Mouse (Mus musculus) MEL (cell line): ENCODE data around the gene Notch2. TPM values are rescaled to one million over a fixed set of nuclear protein-coding genes. Genes with fewer than 3 reads are reported as not detected.

Experiments used
- DNase-seq: peaks from one replicate; pipeline ENCODE4 v3.0.0; 2011; ENCODE audit warnings: low read depth, low spot score
- H3K27ac ChIP-seq: 2 replicates; pipeline ENCODE4 v1.5.1; 2012; ENCODE audit warnings: low read depth, mild to moderate bottlenecking, control low read depth, low read length, moderate library complexity; ENCODE audit not compliant: control insufficient read depth
- H3K27me3 ChIP-seq, 2 experiments: fragments of 150-350 bp in 1 of 2; sonication (generic) in 1 of 2; 2 replicates each; pipeline ENCODE4 v1.6.1; 2012; ENCODE audit warnings: low read length in 2 of 2, mild to moderate bottlenecking in 2 of 2, improper control_type of control experiment in 1 of 2, moderate library complexity in 1 of 2; ENCODE audit not compliant: insufficient read depth in 2 of 2, control insufficient read depth in 1 of 2
- H3K36me3 ChIP-seq, 2 experiments: 2 replicates each; pipeline ENCODE4 v1.6.1; 2012 to 2014; ENCODE audit warnings: low read length in 2 of 2, improper control_type of control experiment in 1 of 2, inconsistent platforms in 1 of 2, mild to moderate bottlenecking in 1 of 2; ENCODE audit not compliant: insufficient read depth in 2 of 2, control insufficient read depth in 1 of 2
- H3K4me1 ChIP-seq, 2 experiments: fragments of 150-350 bp in 1 of 2; sonication (generic) in 1 of 2; 2 replicates each; pipeline ENCODE4 v1.6.1; 2012; ENCODE audit warnings: low read length in 2 of 2, improper control_type of control experiment in 1 of 2, mild to moderate bottlenecking in 1 of 2; ENCODE audit not compliant: insufficient read depth in 2 of 2, control insufficient read depth in 1 of 2
- H3K4me3 ChIP-seq, 2 experiments: fragments of 150-350 bp in 1 of 2; sonication (generic) in 1 of 2; 2 replicates each; pipeline ENCODE4 v1.5.1; 2012; ENCODE audit warnings: low read depth in 2 of 2, low read length in 2 of 2, mild to moderate bottlenecking in 2 of 2, moderate library complexity in 2 of 2, control low read depth in 1 of 2, improper control_type of control experiment in 1 of 2; ENCODE audit not compliant: control insufficient read depth in 1 of 2, insufficient read depth in 1 of 2
- H3K79me2 ChIP-seq: 2 replicates; pipeline ENCODE4 v1.6.1; 2012; ENCODE audit warnings: mild to moderate bottlenecking, low read length, moderate library complexity; ENCODE audit not compliant: control insufficient read depth, poor library complexity, insufficient read depth
- H3K9ac ChIP-seq: 2 replicates; pipeline ENCODE4 v1.6.1; 2012; ENCODE audit warnings: low read depth, mild to moderate bottlenecking, control low read depth, low read length, moderate library complexity; ENCODE audit not compliant: control insufficient read depth, poor library complexity, severe bottlenecking
- H3K9me3 ChIP-seq: fragments of 150-350 bp; sonication (generic); replicated peaks from 2 replicates; pipeline ENCODE4 v1.6.1; 2012; ENCODE audit warnings: mild to moderate bottlenecking, low read length, improper control_type of control experiment, moderate library complexity; ENCODE audit not compliant: insufficient read depth
- BHLHE40 ChIP-seq: IDR thresholded peaks from 2 replicates; pipeline ENCODE4 v1.6.1; 2012; ENCODE audit warnings: low read depth, mild to moderate bottlenecking, inconsistent platforms, low read length, improper control_type of control experiment, borderline replicate concordance
- CHD2 ChIP-seq: IDR thresholded peaks from 2 replicates; pipeline ENCODE4 v1.6.1; 2011; ENCODE audit warnings: low read length, improper control_type of control experiment
- CTCF ChIP-seq, 3 experiments: IDR thresholded peaks in 2 of 3; conservative IDR thresholded peaks in 1 of 3; 2 replicates each; pipeline ENCODE4 v1.5.1; 2011 to 2012; ENCODE audit warnings: low read length in 3 of 3, low read depth in 2 of 3, mild to moderate bottlenecking in 2 of 3, improper control_type of control experiment in 1 of 3, inconsistent platforms in 1 of 3, mixed read lengths in 1 of 3, moderate library complexity in 1 of 3; ENCODE audit not compliant: control insufficient read depth in 1 of 3, insufficient read depth in 1 of 3, poor library complexity in 1 of 3, severe bottlenecking in 1 of 3
- E2F4 ChIP-seq: IDR thresholded peaks from 2 replicates; pipeline ENCODE4 v1.6.1; 2011; ENCODE audit warnings: low read depth, low read length, improper control_type of control experiment, borderline replicate concordance
- ELF1 ChIP-seq: IDR thresholded peaks from 2 replicates; pipeline ENCODE4 v1.6.1; 2014; ENCODE audit warnings: low read depth, mild to moderate bottlenecking, inconsistent platforms, low read length, improper control_type of control experiment, moderate library complexity
- JUND ChIP-seq: IDR thresholded peaks from 2 replicates; pipeline ENCODE4 v1.6.1; 2011; ENCODE audit warnings: low read depth, mild to moderate bottlenecking, improper control_type of control experiment, low read length
- KAT2A ChIP-seq: conservative IDR thresholded peaks from 2 replicates; pipeline ENCODE4 v1.6.1; 2012; ENCODE audit warnings: low read depth, low read length, improper control_type of control experiment, inconsistent platforms
- MAFK ChIP-seq: IDR thresholded peaks from 2 replicates; pipeline ENCODE4 v1.6.1; 2011; ENCODE audit warnings: low read depth, mild to moderate bottlenecking, low read length, improper control_type of control experiment, borderline replicate concordance
- MXI1 ChIP-seq: IDR thresholded peaks from 2 replicates; pipeline ENCODE4 v1.6.1; 2011; ENCODE audit warnings: mild to moderate bottlenecking, low read depth, low read length, improper control_type of control experiment
- NRF1 ChIP-seq: IDR thresholded peaks from 2 replicates; pipeline ENCODE4 v1.6.1; 2014; ENCODE audit warnings: low read depth, mild to moderate bottlenecking, inconsistent platforms, low read length, improper control_type of control experiment, moderate library complexity; ENCODE audit not compliant: poor library complexity, insufficient read depth, severe bottlenecking
- POLR2A ChIP-seq, 2 experiments: IDR thresholded peaks; 2 replicates each; pipeline ENCODE4 v1.6.1; 2011 to 2012; ENCODE audit warnings: low read length in 2 of 2, mild to moderate bottlenecking in 2 of 2, control low read depth in 1 of 2, improper control_type of control experiment in 1 of 2, low read depth in 1 of 2, moderate library complexity in 1 of 2; ENCODE audit not compliant: control insufficient read depth in 1 of 2, insufficient read depth in 1 of 2, poor library complexity in 1 of 2
- RAD21 ChIP-seq: IDR thresholded peaks from 2 replicates; pipeline ENCODE4 v1.6.1; 2011; ENCODE audit warnings: mild to moderate bottlenecking, low read depth, low read length, improper control_type of control experiment
- RCOR1 ChIP-seq: IDR thresholded peaks from 2 replicates; pipeline ENCODE4 v1.6.1; 2012; ENCODE audit warnings: low read depth, mild to moderate bottlenecking, inconsistent platforms, low read length, improper control_type of control experiment
- TBP ChIP-seq: IDR thresholded peaks from 2 replicates; pipeline ENCODE4 v1.8.0; 2011; ENCODE audit warnings: low read depth, low read length, improper control_type of control experiment
- ZNF384 ChIP-seq: IDR thresholded peaks from 2 replicates; pipeline ENCODE4 v1.6.1; 2012; ENCODE audit warnings: low read depth, mild to moderate bottlenecking, inconsistent platforms, low read length, improper control_type of control experiment
- polyA plus RNA-seq, 2 experiments: library from polyadenylated mRNA; stranded (reverse) in 1 of 2; unstranded in 1 of 2; fragments of >175 nt in 1 of 2; fragments of >200 nt in 1 of 2; gene quantifications; 2 replicates each; pipeline versions ENCODE4 v1.2.1 to v1.2.4; 2012; ENCODE audit warnings: low replicate concordance in 2 of 2, low read depth in 1 of 2; ENCODE audit not compliant: insufficient read length in 2 of 2, insufficient read depth in 1 of 2, missing spikeins in 1 of 2
- total RNA-seq: library from RNA; depleted of rRNA; stranded (reverse); fragments of 300-350 nt; gene quantifications from 2 replicates; pipeline ENCODE4 v1.2.3, GENCODE M21; 2012

Gene Notch2
- total and polyA plus RNA-seq, 3 experiments = 16.2 to 36.6 (median 16.6) TPM

DNA sequence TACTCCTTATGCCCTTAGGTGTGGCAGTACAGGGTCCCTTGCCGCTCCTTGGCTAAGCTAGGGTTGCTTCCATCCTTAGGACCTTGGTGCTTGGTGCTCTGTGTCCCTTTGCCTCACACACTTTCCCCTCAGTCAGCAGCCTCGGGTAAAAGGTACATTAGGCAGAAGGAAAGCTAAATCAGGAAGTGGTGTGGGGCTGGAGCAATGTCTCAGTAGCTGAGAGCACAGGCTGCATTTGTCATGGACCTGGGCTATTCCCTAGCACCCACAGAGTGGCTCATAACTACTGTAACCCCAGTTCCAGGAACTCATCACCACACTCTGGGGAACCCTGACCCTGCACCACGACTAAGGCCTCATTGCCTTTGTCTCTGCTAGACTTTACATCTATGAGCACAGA lies 53.1 kb downstream of the Notch2 start:
- peaks cover 0 to 40% of the 10 kb centered on the region in 2 experiments; a peak in 2 of 4 replicates for H3K36me3 ChIP-seq
- H3K9me3 ChIP-seq = no peaks in the 10 kb centered on the region
- H3K79me2 ChIP-seq = peaks cover 5% of the 10 kb centered on the region
- H3K27ac ChIP-seq = no peak overlapping the region
- peaks cover 25 to 41% of the 10 kb centered on the region in 2 experiments for H3K4me1 ChIP-seq
- peak; percentile 41 for DNase-seq
- TF ChIP-seq ELF1 (peak; percentile 24; the same call in 1 of the 2 replicates), RCOR1 (no peak)
- H3K27me3 ChIP-seq = no peaks in the 10 kb centered on the region
- no peak overlapping the region for H3K4me3 ChIP-seq
- H3K9ac ChIP-seq = no peak overlapping the region

DNA sequence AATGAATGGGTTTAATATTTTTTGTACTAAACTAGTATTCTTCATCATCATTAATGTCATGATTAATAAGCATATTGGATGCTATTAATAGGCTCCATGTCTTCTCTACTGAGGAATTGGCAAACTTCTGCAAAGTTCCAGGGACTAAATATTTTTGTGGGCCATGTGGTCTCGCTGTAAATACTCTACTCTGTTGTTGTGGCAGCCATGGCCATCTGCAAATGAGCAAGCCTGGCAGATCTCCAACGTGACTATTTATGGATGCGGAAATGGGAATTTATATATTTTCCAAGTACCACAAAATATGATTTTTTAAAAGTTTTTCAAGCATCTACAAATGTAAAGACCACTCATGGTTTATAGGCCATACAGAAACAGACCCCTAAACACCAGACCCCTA lies 54.1 kb downstream of the Notch2 start:
- TF ChIP-seq BHLHE40 = no peak
- Histone ChIP-seq H3K4me1 (peaks cover 20 to 31% of the 10 kb centered on the region in 2 experiments), H3K9ac (no peak overlapping the region), H3K9me3 (no peaks in the 10 kb centered on the region), H3K79me2 (peaks cover 5% of the 10 kb centered on the region), H3K36me3 (peaks cover 5 to 33% of the 10 kb centered on the region in 2 experiments), H3K27ac (no peak overlapping the region), H3K4me3 (no peak overlapping the region), H3K27me3 (no peaks in the 10 kb centered on the region)
- no peak for DNase-seq

DNA sequence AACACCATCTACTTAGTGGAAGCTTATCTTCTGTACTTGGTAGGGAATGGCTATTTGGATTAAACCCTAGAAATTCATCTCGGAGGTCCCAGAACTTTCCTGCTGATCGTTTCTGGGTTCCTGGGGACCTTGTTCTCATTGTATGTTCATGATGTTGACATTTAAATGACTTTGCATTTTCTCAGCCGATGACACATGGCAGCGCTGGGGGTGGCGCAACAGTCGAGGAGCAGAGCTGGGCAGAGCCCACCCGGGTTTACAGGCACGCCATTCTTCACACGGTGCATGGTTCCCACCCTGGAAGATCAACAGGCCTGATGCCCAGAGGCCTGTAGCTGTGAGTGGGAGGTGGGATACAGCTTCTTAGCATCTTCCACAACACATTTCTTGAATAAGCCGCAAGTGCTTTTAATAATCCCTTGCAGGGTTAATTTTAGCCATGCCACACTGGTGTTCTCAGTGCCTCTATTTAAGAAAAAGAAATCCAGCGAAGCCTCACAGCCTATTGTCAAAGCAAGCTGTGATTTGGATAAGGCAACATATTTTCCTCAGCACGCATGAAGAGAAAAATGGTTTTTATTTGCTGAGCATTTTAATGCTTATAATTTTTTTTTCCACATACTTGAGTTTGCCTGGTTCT lies 54.6 kb downstream of the Notch2 start:
- peaks cover 5 to 29% of the 10 kb centered on the region in 2 experiments for H3K36me3 ChIP-seq
- no peaks in the 10 kb centered on the region for H3K27me3 ChIP-seq
- no peak overlapping the region for H3K27ac ChIP-seq
- H3K4me3 ChIP-seq = no peak overlapping the region
- no peak for DNase-seq
- peaks cover 18 to 28% of the 10 kb centered on the region in 2 experiments for H3K4me1 ChIP-seq
- H3K9me3 ChIP-seq = no peaks in the 10 kb centered on the region
- peaks cover 5% of the 10 kb centered on the region for H3K79me2 ChIP-seq
- TF ChIP-seq E2F4 = no peak
- no peak for TF ChIP-seq KAT2A
- no peak for TF ChIP-seq MAFK
- no peak for TF ChIP-seq POLR2A (IDR thresholded peaks at IDR 0.05; ENCODE audit: control insufficient read depth in 1 of 2, insufficient read depth in 1 of 2, low read depth in 1 of 2, low read length in 2 of 2, poor library complexity in 1 of 2)
- no peak for TF ChIP-seq TBP
- TF ChIP-seq RAD21 = no peak
- no peak for TF ChIP-seq ZNF384
- no peak for TF ChIP-seq MXI1
- no peak for TF ChIP-seq JUND
- TF ChIP-seq CHD2 = no peak
- TF ChIP-seq CTCF (IDR thresholded peaks at IDR 0.05 in 2 of 3, conservative IDR thresholded peaks at IDR 0.05 in 1 of 3; ENCODE audit: control insufficient read depth in 1 of 3, insufficient read depth in 1 of 3, low read depth in 2 of 3, low read length in 3 of 3, poor library complexity in 1 of 3, severe bottlenecking in 1 of 3) = no peak
- no peak for TF ChIP-seq NRF1
- TF ChIP-seq, all 39 proteins: peak for 0
- H3K9ac ChIP-seq = no peak overlapping the region
